Mouse (Mus musculus): ENCODE measurements around the gene Spink2.
"Not testable (repeated sequence)": the region's sequence is repeated elsewhere in the genome, so short reads cannot be mapped to it uniquely, and the experiment has no call there.

Spink2 gene

DNA sequence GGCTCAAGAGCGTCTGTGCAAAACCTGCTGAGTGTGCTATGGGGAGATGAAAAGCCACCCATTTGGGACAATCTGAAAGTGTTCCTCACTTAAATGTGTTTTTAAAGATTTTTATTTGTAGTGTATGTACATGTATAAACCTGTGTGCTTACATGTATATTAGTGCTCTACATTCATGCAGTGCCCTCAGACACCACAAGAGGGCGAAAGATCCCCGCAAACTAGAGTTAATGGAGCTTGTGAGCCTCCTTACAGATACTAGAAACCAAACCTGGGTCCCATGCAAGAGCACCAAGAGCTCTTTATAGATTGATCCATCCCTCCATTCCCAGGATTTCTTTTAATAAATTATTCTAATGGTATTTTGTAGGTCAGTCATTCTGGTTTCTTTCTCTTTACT is 17.3 kb downstream of the Spink2 start:
- peak in 1 of 2 experiments; percentile 35 for DNase-seq

DNA sequence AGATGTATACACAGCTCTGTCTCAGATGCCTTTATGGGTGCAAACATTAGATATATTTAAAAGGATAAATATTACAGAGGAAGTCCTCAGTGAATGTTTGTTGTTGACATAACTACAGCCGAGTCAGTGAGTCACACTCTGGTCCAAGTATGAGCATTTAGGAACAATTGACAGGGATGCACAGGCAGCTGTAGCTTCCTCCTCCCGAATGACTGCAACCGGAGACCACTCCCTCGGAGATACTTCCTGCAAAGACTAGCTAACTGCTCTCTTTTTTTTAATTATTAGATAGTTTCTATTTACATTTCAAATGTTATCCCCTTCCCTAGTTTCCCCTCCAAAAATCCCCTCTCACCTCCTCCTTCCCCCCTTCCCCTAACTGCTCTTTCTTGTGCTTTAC is 18.0 kb downstream of the Spink2 start:
- DNase-seq, result no peak

DNA sequence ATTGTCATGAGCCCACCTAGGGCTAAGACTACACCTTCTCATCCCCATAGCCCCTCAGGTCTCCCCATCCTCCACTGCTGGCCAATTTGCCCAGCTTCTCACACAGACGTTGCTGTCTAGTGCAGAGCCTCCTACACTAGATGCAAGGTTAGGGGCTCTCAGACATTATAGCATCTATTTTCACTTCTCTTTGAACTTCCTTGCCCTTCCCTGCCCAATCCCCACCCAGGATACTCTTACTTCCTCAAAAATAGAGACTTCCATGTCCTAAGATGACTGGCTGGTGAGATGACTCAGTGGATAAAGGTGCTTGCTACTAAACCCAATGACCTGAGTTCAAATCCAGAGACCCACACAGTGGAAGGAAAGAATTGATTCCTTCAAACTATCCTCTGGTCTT is 19.6 kb downstream of the Spink2 start:
- DNase-seq, result no peak

DNA sequence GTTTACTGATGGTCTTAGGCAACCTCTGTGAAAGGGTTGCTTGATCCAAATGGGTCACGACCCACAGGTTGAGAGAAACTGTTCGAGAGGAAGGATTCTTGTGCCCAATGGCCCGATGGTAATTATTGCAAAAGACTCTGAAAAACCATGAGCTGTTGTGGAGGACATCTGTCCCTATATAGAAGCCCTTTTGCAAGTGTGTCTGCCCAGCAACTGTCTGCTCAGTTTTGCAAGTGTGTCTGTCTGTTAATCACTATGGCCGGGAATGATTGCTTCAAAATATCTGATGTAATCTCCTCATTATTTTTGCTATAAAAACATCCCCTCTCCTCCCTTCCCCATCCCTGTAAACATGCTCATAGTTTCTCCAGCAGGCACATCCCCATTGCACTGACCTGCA is 20.2 kb downstream of the Spink2 start:
- DNase-seq, result no peak

DNA sequence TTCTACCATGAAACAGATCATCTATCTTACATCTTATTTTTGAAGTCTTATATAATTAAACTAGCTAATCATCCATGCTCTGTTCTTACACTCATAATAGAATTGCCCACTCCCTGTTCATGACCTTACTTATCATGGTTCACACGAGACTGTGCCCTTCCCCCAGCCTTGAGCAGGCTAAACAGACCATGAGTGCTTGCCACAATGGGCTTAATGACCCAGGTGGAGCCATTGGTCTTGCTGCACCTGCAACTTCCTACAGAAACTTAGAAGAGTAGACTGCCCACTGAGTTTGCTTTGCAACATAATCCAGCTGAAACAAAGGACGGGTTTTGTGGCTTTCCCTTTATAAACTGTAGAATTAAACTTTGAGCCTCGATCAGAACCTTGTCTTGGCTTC is 22.5 kb downstream of the Spink2 start:
- no peak for DNase-seq

DNA sequence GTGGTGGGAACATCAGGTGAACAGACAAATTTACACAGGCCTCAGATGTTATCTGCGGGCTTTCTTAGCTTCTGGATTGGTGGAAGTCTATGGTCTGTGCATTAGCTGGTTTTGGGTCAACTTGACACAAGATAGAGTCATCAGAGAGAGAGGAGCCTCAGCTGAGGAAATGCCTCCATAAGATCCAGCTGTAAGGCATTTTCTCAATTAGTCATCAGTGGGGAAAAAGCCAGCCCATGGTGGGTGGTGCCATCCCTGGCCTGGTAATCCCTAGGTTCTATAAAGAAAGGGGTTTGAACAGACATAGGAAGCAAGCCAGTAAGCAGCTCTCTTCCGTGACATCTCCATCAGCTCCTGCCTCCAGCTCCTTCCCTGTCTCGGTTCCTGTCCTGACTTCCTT is 25.9 kb downstream of the Spink2 start:
- DNase-seq, result no peak

DNA sequence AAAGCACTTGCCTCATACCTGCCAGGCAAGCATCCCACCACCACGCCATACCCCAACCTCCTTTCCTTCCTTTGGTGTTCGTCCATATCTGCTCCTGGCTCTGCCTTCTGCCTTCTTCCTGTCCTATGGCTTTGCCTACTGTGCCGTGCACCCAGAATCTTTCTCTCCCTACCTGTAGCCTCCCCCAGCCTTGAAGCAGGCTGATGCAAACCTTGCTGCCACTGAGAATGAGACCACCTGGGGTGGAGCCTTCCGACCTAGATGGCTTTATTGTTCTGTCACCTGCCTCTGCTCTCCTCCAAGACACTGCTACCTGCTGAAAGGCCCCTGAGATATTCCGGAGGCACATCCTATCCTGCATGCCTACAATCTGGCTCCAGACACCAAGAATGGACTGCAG is 27.4 kb downstream of the Spink2 start:
- not testable (repeated sequence) for DNase-seq

DNA sequence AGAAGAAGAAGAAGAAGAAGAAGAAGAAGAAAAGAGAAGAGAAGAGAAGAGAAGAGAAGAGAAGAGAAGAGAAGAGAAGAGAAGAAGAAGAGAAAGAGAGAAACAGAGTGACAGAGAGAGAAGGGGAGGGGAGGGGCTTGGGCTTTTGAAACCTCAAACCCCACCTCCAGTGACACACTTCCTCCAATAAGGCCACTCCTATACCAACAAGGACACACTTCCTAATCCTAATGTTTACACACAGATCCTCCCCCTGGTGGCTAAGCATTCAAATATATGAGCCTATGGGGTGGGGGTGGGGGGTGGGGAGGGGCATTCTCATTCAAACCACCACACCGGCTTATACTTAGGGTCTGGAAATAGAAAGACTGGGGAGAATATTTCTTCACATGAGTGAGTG is 27.9 kb downstream of the Spink2 start:
- DNase-seq, result no peak

DNA sequence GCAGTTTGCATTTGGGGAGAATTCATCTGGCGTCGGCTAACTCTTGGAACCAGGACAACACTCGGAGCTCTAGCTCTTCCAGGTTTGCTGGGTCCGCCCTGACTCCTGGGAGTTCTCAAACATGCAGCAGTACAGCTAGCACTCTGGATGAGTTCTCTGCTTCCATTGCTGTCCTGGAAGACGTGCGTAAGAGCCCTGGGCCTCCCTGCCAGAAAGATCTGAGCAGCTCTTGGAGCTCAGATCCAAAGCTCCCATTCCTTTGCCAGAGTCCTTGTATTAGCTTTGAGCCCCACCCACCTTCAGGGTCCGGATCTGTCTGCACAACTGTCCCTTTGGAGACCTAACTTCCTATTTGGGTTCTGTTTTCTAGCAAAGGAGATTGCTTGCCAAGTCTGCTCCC is 29.8 kb downstream of the Spink2 start:
- DNase-seq, result no peak

DNA sequence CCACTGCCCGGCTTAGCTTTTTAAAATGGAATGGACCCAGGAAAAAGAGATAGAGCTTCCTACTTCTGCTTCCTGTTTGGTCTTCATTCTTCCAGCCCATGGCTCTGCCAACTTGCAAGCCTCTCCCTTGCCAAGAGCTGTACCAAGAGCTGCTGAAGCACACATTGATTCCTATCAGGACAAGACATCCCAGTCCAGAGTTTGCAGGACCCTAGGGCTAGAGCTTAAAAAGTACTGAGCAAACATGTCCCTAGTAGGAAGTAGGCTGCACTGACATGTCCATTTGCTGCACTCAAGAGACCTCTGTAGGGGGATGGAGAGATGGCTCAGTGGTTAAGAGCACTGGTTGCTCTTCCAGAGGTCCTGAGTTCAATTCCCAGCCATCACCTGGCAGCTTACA is 32.3 kb downstream of the Spink2 start:
- DNase-seq, result no peak

DNA sequence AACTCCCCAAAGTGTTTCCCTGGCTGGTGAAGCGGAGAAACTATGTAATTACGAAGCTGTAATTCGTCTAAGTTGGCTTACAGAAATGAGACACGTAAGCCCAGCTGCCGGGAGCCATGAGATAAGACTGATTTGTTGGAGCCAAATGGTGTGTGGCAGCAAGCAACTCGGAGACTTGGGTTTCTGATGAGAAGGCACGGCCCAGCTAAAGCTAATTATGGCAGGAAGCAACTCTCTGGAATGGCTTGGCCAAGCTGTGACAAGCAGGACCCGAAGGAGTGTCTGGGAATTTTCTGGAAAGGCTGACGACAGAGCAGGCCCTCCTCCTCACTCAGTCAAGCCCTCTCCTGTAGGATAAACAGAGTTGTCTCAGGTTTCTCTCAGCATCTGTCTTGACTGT is 33.3 kb downstream of the Spink2 start:
- DNase-seq, result no peak

DNA sequence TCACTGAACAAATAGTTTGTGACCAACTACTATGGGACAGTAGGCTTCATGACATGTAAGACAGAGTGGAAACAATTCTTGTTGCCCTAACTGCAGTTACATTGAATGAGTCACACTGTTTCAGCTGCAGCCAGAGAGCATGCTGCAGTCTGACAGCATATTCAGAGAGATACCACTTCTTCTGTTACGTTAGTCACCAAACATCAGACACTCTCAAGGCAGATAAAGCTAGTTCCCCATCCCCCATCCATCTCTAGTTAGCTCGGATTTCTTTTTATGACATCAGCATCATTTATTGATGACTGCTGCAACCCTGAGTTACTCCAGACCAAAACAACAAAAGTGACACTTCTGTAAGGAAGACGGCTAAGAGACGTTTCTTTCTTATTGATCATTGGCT is 36.5 kb downstream of the Spink2 start:
- no peak for DNase-seq

DNA sequence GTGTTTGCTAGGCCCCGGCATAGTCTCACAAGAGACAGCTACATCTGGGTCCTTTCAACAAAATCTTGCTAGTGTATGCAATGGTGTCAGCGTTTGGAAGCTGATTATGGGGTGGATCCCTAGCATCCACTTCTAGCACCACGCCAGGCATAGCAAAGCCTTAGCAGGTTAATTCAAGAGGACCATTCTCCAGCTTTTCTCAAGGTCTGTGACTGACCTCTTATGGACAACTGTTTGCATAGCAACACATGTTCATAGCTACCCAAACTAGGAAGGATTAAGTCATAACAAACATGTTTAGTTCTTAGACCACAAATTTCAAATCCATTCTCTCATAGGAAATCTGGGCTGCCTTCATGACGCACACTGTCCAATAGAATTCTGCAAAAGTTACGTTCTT is 40.7 kb downstream of the Spink2 start:
- peak in 1 of 2 experiments; percentile 15 for DNase-seq

DNA sequence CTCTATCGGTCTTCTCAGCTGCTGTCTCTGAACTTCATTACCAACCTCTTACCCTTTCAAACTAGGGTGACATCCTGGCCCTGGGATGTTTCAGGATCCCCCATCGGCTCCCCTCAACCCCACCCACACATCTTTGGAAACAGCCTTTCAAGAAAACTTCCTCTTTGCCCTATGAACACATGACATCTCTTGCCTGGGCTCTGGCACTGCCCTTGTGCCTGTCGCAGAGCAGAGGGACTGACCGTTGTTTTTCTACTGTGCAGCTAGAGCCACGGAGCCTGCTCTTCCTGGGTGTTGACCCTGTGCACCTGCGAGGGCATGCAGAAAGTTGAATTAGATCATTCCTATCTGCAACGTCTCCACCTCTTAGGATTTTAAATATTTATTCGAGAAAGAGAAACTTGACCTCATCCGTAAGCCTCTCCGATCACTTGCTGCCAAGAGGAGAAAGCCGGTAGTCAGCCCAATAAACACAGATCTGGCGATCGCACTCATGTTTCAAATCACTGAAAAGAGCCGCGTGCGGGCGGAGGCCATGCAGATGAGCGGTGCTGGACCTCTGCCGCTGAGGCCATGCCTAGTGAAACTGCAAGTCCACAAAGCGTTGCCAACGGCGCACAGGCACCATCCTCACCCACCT is 43.8 kb downstream of the Spink2 start:
- DNase-seq, result no peak

DNA sequence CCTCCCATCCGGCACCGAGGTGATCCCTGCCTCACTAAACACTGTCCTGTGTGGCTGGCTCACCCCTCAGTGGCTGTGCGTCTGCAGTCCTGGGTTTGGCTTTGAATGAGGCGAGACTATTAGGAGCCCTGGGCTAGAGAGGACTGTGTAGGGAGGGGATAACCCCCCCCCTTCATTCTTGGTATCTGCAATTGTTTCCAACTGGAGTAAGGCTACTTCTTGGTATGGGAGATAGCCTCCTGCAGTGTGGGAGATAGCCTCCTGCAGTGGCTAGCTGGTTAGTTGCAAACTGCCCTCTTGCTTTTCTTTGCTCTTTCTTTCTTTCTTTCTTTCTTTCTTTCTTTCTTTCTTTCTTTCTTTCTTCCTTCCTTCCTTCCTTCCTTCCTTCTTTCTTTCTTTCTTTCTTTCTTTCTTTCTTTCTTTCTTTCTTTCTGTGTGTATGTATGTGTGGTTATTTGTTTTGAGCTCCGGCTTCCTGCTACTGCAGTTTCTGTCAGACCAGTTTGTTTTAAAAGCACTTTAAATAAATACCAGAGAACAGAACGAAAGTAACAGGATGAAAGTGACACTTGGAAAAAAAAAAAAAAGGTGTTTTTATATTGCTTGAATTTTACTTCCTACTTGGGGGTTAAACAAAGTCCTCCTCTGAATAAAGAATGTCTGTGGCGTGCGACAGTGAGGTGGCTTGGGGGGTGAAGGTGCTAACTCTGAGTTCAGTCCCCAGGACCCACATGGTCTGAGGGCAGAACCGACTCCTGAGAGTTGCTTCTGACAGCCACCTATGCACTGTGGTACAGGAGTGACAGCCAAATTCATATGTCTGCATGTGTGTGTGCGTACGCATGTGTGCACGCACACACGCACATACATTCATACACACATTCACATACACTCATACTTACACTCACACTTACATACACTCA is 45.3 kb downstream of the Spink2 start:
- no peak for DNase-seq

DNA sequence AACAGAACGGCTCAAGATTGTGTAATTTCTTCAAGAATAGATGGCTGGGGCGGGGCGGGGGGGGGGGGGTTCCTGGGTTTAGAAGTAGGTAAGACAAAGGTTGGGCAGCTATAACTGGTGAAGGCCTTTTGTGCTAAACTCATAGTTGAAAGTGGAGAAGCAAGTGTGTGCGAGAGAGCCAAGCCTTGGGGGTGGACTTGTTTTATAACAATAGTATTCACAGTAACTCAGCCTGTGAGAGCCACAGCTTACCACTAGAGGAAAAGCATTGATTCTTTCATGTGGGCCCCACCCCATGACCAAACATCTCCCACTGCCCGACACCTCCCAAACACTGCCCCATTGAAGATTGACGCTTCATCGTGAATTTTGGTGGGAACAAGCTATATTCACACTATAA is 47.7 kb downstream of the Spink2 start:
- no peak for DNase-seq

DNA sequence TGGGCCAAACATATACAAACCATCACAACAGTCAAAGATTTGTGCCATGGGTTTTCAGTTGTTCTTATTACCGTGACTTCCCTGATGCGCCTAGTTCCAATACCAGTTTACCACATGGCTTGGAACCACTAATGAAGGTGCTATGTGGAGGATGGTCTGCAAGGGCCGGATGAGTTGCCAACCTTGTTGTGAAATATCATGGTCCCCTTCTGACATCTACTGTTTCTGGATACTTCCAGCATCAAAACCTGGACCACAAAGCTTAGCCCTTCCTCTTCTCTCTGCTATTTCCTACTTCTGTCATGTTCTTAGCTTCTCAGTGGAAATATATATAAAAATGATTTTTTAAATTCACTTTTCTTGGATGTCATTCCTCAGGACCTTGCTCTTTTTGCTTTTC is 48.7 kb downstream of the Spink2 start:
- DNase-seq, result no peak

DNA sequence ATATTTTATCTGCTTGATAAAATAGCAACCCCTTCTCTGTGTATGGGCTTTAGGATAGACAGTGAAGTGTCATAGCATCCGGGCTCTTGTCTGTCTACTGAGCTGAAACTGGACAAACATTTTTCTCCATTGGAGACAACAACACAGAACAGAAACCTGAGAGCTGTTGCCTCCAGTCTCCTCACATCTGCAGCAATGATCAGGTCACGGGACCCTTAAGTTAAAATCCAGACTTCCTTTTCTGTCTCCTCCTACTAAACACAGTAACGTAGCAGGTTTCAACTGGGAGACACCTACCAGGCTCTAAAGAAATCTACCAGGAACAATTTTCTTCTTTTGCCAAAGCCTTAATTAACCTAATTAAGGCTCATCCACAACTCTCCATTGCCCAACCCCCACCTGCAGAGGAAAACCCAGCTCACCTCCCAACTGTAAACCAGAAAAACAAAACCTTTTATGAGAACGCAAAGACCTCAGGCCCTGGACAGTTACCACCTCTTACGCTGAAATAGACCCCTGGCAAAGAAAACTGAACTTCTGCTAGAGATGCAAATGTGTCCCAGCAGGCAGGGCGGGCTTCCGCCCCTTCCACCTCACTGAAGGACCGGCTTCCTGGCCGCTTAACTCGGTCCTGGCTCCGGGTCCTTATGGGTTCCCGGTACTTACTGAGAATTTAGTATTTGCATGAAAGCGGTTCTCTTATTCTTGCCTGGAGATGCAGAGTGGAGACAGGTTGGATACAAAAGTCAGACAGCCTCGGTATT is 53.3 kb downstream of the Spink2 start:
- no peak for DNase-seq

DNA sequence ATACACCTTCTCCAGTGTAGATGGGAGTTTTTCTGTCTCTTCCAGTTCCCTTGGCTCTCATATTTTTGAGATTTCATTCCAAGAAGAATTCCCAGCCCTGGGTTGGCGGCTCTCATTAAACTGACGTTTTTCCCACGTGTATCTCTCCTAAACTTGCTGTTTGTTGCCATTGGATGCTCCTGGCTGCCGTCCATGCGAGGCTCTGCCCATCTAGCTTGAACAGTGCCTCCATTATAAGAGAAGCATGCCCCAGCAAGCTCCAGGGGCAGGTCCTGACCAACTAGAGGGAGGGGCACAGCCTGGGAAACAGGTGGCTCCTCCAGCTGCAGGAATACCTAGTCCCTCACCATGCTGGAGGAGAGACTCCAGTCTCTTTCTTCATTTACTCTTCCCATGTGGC is 54.3 kb downstream of the Spink2 start:
- peak in 1 of 2 experiments; percentile 9 for DNase-seq

DNA sequence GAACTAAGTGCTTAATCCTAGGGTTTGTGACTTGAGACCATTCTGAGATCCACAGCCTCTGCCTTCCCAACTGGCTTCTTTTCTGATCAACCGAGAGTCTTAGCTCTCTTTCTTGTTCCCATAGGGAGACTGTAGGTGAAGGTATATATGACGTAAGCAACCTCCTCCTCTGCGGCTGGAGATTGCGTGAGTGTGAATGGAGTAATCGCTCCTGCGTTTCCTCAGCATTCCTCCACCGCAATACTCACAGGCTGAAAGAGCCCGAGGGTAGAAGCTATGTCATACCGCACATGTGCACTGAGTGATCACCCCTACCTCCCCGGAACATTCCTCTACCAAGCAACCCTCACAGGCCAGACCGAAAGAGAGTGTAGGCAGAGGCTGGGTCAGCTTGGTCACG is 55.7 kb downstream of the Spink2 start:
- no peak for DNase-seq
